Mouse (Mus musculus): ENCODE results near the gene Kif9. TPM values are rescaled to one million over a fixed set of nuclear protein-coding genes. Genes with fewer than 3 reads are reported as not detected.
A peak's percentile ranks its signal among the peaks of the same experiment; 100 is the strongest.

Kif9 gene
- 0.95 and 1.1 TPM in 2 replicates for polyA plus RNA-seq (2015; fragmentation: Nextera tagmentation; extraction: Ambion mirVana)

DNA sequence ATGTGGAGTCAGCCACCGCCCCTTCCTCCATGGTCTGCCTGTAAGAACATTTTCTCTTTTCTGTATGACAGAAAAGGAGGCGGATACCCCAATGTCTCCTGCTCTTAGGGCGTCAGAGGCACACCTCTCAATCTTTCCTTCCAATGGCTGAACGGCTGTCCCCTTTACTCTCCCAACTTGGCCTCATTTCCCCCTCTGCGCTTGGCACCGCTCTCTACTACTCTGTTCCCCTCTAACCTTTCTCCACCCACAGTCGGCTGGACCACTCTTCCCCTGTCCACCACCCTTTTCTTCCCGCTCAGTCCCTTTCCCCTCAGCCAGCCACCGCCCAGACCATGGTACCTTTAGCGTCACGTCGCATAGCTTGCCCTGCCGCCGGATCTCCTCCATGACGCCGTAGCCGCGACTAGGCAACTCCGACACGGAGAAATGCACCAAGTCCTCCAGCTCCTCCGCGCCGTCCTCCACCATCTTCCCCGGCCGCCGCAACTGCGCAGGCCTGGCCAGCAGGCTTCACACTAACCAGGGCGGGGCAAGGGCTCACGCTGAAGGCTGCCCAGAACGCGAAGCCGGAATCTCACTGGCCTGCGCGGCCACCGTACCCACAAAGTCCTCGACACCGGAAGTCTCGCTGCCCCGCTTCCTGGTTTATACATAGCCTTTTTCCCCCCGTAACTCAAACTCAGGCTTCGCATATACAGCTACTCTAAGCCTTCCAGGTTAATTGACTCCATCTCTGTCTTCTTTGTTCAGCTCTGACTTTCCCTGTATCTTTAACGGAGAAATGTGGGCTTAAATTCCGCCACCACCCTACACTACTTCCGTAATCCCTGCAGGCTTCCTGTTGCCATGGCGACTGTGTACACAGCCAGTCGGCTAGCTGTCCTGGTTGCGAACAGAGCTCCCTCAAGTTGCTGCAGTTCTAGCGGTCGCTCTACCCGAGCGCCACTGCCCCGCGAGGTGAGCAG is at the start of gene Kif9, which contains the start of gene Klhl18:
Gene Kif9 (plus strand): TSS at position 835 of the 968 bp plus-strand sequence.
Gene Klhl18 (minus strand): TSS at position 571 of the 968 bp plus-strand sequence.
- peak; percentile 98 for ATAC-seq (ENCODE audit: insufficient read depth, low FRiP score, low read depth)
- Histone ChIP-seq H3K9ac (peak within 1 kb of the TSS; percentile 59), H3K4me3 (replicated peaks) (peak within 1 kb of the TSS; percentile 71), H3K9me3 (no peaks in the 10 kb centered on the region), H3K4me1 (peaks cover 11% of the 10 kb centered on the region), H3K36me3 (peaks cover 6% of the 10 kb centered on the region; the same call in 1 of the 2 replicates), H3K27ac (peak within 1 kb of the TSS; percentile 91), H3K4me2 (peak within 1 kb of the TSS; percentile 79), H3K27me3 (replicated peaks) (no peaks in the 10 kb centered on the region)
- under 1% methylated on average over 53 of the region's 53 CpGs for WGBS

DNA sequence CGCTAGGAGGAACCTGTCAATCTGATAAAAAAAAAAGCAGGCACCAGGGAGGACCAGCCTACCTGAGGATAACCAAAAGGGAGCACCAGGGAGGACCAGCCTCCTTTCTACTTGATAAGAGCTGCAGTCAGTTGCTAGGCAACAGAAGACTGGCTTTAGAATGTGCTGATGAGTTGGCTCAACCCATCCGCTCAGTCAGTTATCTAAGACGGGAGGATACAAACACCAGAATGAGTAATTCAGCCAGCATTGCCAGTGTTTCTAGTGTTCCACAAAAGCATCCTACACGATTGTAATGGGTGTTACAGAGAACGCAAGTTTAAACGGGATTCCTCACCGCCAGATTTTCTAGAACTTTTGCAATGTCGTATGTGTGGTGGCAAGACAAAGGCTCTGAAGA is 45.5 kb upstream of the Kif9 start:
- peaks cover 24% of the 10 kb centered on the region for H3K36me3 ChIP-seq
- no peak overlapping the region for H3K4me3 ChIP-seq (replicated peaks)
- H3K4me2 ChIP-seq = no peak overlapping the region
- H3K4me1 ChIP-seq = no peaks in the 10 kb centered on the region
- H3K27ac ChIP-seq = no peak overlapping the region
- ATAC-seq (ENCODE audit: insufficient read depth, low FRiP score, low read depth) = no peak
- H3K9ac ChIP-seq = no peak overlapping the region
- 75% methylated on average over 8 of the region's 8 CpGs for WGBS
- no peaks in the 10 kb centered on the region for H3K9me3 ChIP-seq
- no peaks in the 10 kb centered on the region for H3K27me3 ChIP-seq (replicated peaks)

DNA sequence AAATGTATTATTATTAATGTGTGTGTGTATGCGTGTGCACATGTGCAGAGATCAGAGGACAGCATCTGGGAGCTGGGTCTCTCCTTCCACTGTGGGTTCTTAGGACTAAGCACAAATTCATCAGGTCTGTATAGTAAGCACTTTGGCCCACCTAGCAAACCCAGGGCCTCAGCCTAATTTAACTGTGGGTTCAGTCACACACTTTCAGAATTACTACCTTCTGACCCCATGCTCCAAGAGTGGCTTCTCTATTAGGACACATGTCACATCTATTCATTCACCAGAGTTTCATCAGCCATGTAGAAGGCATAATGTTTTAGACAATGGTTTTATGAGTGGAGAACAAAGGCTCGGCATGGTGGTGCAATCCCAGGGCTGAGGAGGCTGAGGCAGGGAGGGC is 43.7 kb upstream of the Kif9 start:
- 90% methylated on average over 2 of the region's 2 CpGs for WGBS
- peaks cover 21% of the 10 kb centered on the region for H3K36me3 ChIP-seq

DNA sequence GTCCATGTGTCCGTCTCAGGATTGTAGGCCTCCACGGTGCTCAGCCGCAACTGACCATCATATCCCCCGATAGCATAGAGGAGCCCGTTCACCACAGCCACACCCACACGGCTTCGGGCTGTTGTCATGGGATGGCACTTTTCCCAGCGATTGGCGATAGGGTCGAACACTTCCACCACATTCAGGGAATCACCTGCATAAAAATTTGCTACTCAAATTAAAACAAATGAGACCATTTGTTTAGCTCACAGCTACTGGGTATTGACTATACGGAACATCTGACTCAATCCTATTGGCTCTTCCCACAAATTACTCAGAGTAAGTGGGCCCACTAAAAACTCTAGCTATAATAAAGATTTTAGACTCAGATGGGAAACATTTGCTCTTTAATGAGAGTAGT is 40.7 kb upstream of the Kif9 start:
- Histone ChIP-seq H3K9me3 (no peaks in the 10 kb centered on the region), H3K36me3 (peaks cover 10% of the 10 kb centered on the region), H3K9ac (no peak overlapping the region), H3K27ac (no peak overlapping the region), H3K4me3 (replicated peaks) (no peak overlapping the region), H3K27me3 (replicated peaks) (no peaks in the 10 kb centered on the region), H3K4me1 (no peaks in the 10 kb centered on the region), H3K4me2 (no peak overlapping the region)
- WGBS = 94% methylated on average over 11 of the region's 11 CpGs
- no peak for ATAC-seq (ENCODE audit: insufficient read depth, low FRiP score, low read depth)

More for the DNA sequence above, 43.7 kb upstream of the Kif9 start:
- H3K27ac ChIP-seq = no peak overlapping the region
- H3K27me3 ChIP-seq (replicated peaks) = no peaks in the 10 kb centered on the region
- H3K4me3 ChIP-seq (replicated peaks) = no peak overlapping the region
- no peak overlapping the region for H3K4me2 ChIP-seq
- H3K4me1 ChIP-seq = no peaks in the 10 kb centered on the region
- no peak overlapping the region for H3K9ac ChIP-seq
- no peak for ATAC-seq (ENCODE audit: insufficient read depth, low FRiP score, low read depth)
- H3K9me3 ChIP-seq = no peaks in the 10 kb centered on the region

DNA sequence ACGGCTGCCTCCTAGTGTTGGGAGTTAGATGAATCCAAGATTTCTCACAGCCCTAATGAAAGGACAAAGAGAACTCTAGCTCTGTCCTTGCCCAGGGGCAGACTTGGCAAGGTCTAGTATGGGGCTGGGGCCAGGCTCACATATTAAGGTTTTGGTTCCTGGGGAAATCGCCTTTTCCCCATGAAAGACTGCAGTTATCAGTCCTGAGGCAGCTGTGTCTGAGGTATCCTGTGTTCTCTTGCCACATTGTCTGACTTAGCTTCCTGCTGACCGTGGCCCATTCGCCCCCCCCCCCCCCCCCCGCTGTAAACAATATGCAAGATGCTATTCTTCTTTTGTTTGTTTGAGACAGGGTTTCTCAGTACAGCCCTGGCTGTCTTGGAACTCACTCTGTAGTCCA is 36.7 kb upstream of the Kif9 start:
- Histone ChIP-seq H3K4me2 (no peak overlapping the region), H3K4me3 (replicated peaks) (no peak overlapping the region), H3K27me3 (replicated peaks) (no peaks in the 10 kb centered on the region), H3K27ac (no peak overlapping the region), H3K36me3 (peaks cover 6% of the 10 kb centered on the region), H3K9ac (no peak overlapping the region), H3K4me1 (no peaks in the 10 kb centered on the region), H3K9me3 (no peaks in the 10 kb centered on the region)
- WGBS = 51% methylated on average over 5 of the region's 5 CpGs
- ATAC-seq (ENCODE audit: insufficient read depth, low FRiP score, low read depth) = no peak

DNA sequence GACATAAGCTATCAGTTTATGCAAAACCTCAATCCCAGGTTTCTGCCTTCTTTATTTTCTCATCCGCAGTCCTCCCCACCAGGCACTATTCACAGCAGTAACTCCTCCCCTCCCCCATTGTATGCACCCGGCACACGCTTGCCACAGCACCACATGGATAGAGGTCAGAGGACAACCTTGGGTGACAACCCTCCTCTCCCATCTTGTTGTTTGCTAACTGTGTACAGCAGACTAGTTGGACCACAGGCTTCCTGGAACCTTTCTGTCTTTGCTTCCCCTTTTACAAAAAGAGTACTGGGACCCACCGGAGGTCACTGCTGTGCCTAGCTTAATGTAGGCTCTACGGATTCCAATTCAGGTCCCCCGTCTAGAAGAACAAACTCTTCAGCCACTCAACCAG is 36.2 kb upstream of the Kif9 start:
- no peaks in the 10 kb centered on the region for H3K27me3 ChIP-seq (replicated peaks)
- H3K4me1 ChIP-seq = no peaks in the 10 kb centered on the region
- H3K36me3 ChIP-seq = peaks cover 6% of the 10 kb centered on the region
- no peak overlapping the region for H3K9ac ChIP-seq
- no peak overlapping the region for H3K27ac ChIP-seq
- ATAC-seq (ENCODE audit: insufficient read depth, low FRiP score, low read depth) = no peak
- H3K4me2 ChIP-seq = no peak overlapping the region
- WGBS = 88% methylated on average over 6 of the region's 6 CpGs
- H3K9me3 ChIP-seq = no peaks in the 10 kb centered on the region
- H3K4me3 ChIP-seq (replicated peaks) = no peak overlapping the region

DNA sequence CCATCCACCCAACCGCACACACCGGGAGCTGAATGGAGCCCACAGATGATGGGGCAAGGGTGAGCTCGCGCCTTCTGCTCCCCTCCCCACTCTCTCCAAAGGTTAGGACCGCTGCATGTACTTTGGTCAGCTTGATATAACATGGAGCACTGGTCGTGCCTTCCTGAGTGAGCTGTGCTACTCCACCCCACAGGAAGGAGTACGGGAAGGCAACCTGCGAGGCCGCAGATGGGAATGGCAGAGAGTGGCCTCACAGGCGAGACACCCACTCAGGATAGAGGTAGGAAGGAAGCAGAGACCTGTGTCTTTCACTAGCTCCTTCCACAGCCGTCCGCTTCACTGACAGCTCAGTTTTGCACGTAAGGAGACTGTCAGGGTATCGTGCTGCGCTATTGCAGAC is 28.4 kb upstream of the Kif9 start:
- no peaks in the 10 kb centered on the region for H3K4me1 ChIP-seq
- no peaks in the 10 kb centered on the region for H3K9me3 ChIP-seq
- no peak for ATAC-seq (ENCODE audit: insufficient read depth, low FRiP score, low read depth)
- H3K4me2 ChIP-seq = no peak overlapping the region
- WGBS = 80% methylated on average over 15 of the region's 15 CpGs
- no peak overlapping the region for H3K4me3 ChIP-seq (replicated peaks)
- H3K9ac ChIP-seq = no peak overlapping the region
- H3K27ac ChIP-seq = no peak overlapping the region
- no peaks in the 10 kb centered on the region for H3K27me3 ChIP-seq (replicated peaks)
- 0 out of 2 replicates have a peak, but pooled peaks cover 12% of the 10 kb centered on the region for H3K36me3 ChIP-seq

DNA sequence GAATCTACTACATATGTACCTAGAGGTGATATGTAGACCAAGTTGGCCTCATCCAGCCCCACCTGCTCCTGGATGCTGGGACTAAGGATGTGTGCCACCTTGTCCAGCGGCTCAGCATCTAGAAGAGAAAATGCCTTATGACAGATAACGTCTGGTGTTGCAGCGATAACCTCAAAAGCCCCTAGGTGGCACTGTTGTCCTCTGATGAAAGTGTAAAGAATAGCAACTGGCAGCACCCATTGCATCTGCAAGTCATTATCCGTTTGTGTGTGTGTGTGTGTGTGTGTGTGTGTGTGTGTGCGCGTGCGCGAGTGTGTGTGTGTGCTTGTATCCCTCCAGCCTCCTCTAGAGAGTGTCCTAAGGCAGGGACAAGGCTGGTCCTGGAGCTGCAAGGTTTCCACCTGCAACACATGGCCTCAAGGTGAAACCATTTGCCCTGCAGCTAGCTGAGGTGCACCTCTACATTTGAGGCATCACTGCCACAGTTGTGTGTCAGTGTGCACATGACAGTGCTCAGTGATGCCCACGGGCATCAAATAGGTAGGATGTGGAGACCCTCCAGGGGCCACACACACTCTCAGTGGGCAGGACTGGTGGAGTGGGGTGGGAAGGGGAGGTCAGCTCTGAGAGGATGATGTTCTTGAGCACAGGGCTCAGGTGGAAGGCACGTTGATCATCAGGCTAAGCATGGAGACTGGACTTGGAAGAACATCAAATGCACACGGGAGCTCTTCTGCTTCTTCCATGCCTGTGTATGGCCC is 27.7 kb upstream of the Kif9 start:
- Histone ChIP-seq H3K27me3 (replicated peaks) (no peaks in the 10 kb centered on the region), H3K4me3 (replicated peaks) (no peak overlapping the region), H3K4me1 (no peaks in the 10 kb centered on the region), H3K9me3 (no peaks in the 10 kb centered on the region), H3K4me2 (no peak overlapping the region), H3K36me3 (0 out of 2 replicates have a peak, but pooled peaks cover 12% of the 10 kb centered on the region), H3K9ac (no peak overlapping the region), H3K27ac (no peak overlapping the region)
- ATAC-seq (ENCODE audit: insufficient read depth, low FRiP score, low read depth) = peak; percentile 58; the same call in 1 of the 2 replicates
- WGBS = 28% methylated on average over 11 of the region's 11 CpGs

DNA sequence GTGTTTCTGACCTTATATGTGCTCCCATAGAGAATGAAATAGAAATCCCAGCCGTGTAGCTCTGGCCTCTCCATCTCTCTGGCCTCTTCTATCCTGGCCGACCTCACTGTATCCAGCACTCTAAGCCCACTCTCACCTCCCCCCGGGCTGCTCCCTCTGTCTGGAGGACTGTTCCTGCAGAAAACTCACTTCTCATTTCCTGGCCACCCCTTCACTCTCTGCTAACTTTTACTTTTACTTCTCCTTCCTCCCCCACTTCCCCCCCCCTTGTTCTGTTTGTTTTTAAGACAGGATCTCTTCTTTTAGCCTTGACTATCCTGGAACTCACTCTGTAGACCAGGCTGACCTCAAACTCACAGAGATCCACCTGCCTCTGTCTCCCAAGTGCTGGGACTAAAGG is 24.2 kb upstream of the Kif9 start:
- Histone ChIP-seq H3K9me3 (no peaks in the 10 kb centered on the region), H3K4me2 (no peak overlapping the region), H3K27me3 (replicated peaks) (no peaks in the 10 kb centered on the region), H3K27ac (no peak overlapping the region), H3K4me1 (no peaks in the 10 kb centered on the region), H3K36me3 (0 out of 2 replicates have a peak, but pooled peaks cover 9% of the 10 kb centered on the region), H3K4me3 (replicated peaks) (no peak overlapping the region), H3K9ac (no peak overlapping the region)
- WGBS = 83% methylated on average over 3 of the region's 3 CpGs
- ATAC-seq (ENCODE audit: insufficient read depth, low FRiP score, low read depth) = no peak

DNA sequence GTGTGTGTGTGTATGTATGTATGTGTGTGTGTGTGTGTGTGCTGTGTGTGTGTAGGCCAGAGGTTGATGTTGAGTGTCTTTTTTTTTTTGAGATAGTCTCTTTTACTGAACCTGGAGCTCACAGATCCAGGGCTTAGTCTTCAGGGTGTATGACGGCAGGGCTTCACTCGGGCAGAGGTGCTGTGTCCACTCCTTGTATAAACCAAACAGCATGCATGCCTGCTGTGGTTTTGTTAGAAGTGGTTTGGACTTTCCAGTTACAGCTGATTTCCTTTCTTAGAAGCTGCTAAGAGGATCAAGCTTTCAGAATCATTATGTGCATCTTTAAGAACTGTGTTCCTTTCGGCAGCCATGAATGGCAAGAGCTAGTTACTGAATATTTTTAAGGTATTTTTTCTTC is 18.8 kb upstream of the Kif9 start:
- no peak overlapping the region for H3K27ac ChIP-seq
- H3K27me3 ChIP-seq (replicated peaks) = no peaks in the 10 kb centered on the region
- H3K36me3 ChIP-seq = no peaks in the 10 kb centered on the region
- H3K4me1 ChIP-seq = no peaks in the 10 kb centered on the region
- H3K9me3 ChIP-seq = no peaks in the 10 kb centered on the region
- no peak overlapping the region for H3K9ac ChIP-seq
- 91% methylated on average over 3 of the region's 3 CpGs for WGBS
- H3K4me2 ChIP-seq = no peak overlapping the region
- H3K4me3 ChIP-seq (replicated peaks) = no peak overlapping the region
- ATAC-seq (ENCODE audit: insufficient read depth, low FRiP score, low read depth) = no peak

DNA sequence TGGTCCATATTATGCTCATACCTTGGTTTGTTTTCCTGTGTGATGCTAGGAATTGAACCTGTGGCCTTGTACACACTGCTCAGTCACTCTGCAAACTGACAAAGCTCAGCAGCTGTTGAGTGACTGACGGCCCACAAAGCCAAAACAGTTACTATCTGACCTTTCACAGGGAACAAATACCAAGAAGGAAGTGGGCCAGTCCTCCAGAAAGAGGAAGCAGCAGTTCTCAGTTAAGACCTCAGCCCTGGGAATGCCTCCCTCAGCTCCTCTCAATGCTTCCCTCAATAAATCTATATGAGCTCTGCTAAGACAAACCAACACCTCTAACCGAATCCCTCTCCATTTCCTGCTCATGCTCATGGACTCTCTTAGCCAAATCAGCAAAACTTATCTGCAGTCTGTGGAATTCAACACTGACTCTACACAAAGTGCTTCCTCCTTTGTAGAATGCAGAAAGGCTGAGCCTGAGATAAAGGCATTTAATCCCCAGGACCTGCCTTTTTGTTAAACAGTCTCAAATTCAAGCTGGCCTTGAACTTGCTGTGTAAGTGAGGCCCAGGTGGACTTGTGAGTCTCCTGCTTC is 17.5 kb upstream of the Kif9 start:
- H3K27me3 ChIP-seq (replicated peaks) = no peaks in the 10 kb centered on the region
- no peak overlapping the region for H3K9ac ChIP-seq
- no peak overlapping the region for H3K4me2 ChIP-seq
- H3K27ac ChIP-seq = peak overlapping the region; percentile 17; the same call in 1 of the 2 replicates
- H3K4me1 ChIP-seq = no peaks in the 10 kb centered on the region
- H3K9me3 ChIP-seq = no peaks in the 10 kb centered on the region
- 38% methylated on average over 2 of the region's 2 CpGs for WGBS
- peak; percentile 16; the same call in 1 of the 2 replicates for ATAC-seq (ENCODE audit: insufficient read depth, low FRiP score, low read depth)
- H3K4me3 ChIP-seq (replicated peaks) = no peak overlapping the region
- H3K36me3 ChIP-seq = no peaks in the 10 kb centered on the region
